Mouse (Mus musculus) adrenal gland, postnatal 10 days (tissue): ENCODE data around the gene Cnpy1. TPM values are rescaled to one million over a fixed set of nuclear protein-coding genes. Genes with fewer than 3 reads are reported as not detected.

Source experiments
- DNase-seq: peaks from one replicate; pipeline ENCODE4 v3.0.0; 2021; ENCODE audit warnings: mixed read lengths
- total RNA-seq, 2 experiments: library from RNA; stranded (reverse); gene quantifications; 2 replicates each; pipeline ENCODE4 v1.2.3; 2021

Gene Cnpy1
- total RNA-seq, 2 experiments from 2014 or later, result 0.09 to 0.15 TPM

DNA sequence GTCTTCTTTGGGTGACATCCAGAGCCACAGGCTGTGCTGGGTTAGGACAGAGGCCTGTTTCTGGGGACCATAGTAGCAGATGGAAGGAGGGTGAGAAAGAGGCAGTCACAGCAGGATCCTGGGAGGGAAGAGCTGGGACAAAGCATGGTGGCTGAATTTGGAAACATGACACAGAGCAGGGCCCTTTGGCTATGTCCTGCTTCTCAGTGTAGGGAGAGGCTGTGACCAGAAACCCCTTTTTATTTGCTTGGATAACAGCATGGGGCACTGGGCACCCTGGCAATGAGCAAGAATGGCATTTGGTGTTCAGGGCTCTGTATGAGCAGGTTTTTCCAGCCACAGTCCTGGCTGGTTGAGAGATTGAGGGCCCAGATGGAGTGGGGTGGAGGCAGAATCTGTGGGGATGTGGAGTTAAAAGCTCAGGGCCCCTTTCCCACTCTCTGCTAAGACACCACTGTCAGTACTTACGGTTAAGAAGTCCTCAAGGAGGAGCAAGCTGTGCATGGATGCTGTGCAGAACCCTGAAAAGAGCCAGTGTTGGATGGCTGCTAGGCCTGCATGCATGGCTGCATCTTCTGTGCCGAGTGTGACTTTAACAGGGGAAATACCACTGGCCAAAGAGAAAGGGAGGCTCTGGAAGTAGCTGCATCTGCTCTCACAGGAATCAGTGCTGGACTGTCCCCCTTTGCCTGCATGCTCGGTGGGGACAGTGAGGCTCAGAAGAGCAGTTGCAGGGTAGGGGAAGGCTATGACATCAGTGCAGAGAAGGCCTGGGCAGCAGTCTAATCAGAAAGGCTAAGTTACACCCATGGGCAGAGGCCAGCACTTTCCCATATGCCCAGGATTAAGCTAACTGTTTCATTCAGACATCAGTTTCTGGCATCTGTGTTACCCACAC lies 54.2 kb downstream of the Cnpy1 start:
- DNase-seq, result no peak

DNA sequence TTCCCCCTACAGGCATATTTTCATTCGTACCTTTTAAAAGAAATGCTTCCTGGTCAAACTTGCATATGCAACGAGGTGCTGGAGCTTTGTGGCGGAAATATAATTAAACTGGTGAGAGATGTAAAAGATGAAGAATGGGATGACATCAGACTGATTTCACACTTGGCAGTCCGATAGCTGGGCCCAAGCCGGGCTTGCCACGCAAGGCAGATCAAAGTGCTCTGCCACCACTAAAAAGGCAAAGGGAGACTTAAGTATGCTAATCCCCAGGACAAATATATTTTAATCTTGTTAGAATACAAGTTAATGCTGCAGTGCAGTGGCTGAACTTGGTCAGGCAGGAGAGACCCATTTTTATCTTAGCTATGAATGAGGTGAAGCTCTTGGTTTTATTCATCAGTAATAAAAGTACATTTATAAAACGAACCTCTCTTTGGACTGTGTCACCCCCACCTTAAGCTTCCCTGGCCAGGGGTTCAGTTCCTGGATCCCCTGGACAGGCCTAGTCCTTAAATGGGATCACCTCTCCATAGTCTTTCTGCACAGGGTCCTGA lies 66.3 kb downstream of the Cnpy1 start:
- no peak for DNase-seq

DNA sequence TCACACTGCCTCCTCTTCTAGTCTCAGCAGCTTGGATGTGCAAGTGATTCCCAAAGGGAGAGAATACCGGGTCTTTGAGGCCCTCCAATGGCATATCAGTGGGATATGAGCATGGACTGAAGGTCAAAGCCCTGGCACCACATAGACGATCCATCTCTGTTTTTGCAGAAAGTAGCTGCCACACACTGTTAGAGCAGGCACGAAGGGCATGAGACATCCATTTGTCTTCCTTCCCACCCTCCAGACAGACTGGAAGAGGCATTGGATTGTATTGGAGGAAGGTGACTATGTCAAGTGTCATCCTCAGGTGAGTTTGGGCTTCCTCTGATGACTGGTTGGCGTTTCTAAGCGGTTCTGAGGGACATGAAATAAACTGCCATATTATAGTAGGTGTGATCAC lies 67.3 kb downstream of the Cnpy1 start:
- no peak for DNase-seq

DNA sequence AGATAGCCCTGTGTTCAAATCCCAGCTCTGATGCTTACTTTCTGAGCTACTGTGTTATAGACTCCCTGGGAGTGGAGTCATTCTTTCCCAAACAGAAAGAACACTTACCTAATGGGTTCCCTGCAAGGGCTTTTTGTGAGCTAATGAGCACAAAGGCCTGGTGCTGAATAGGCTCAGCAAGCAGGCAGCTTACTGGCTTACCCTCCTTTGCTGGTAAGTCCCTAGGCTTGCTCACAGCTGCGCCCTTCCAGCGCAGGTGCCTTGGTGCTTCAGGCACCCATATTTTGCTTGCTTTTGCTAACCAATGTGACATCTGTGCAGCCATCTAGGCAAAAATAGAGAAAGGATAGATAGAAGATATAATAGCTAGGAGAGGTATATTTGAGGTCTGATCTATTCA lies 69.0 kb downstream of the Cnpy1 start:
- DNase-seq, result no peak

DNA sequence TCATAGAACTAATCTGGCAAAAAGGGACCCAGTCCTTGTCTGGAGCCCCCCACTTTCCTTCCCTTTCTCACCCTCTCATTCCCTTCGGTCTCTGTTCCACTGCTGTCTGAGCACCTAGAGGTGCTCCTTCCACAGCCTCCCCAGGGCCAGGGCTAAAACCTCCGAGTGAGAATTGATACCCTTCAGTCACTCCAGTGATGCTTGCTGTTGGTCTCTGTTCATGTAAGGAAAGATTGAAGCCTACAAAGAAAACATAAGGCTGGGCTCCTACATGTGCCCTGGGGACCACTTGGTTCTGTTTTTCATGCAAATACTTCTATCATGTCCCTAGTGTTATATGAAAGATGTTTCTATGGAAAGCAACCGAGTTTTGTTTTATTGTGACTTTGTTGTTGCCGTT lies 69.6 kb downstream of the Cnpy1 start:
- no peak for DNase-seq

DNA sequence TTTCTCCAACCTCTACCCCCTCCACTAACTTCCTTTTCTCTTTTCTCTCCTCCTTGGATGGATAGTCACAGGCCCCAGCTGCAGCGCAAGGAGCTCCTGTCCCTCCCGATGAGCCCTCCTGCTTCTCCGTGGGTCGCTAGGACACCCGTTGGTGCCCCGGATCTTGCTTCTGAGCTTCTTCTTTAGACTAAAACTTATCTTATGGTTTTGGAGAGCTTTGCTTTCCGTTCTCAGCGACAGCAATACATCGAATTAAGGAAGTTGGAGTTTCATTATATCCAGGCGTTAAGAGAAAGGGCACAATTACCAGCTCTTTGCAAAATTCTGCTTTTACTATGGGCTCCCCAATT lies 70.1 kb downstream of the Cnpy1 start:
- DNase-seq, result no peak

DNA sequence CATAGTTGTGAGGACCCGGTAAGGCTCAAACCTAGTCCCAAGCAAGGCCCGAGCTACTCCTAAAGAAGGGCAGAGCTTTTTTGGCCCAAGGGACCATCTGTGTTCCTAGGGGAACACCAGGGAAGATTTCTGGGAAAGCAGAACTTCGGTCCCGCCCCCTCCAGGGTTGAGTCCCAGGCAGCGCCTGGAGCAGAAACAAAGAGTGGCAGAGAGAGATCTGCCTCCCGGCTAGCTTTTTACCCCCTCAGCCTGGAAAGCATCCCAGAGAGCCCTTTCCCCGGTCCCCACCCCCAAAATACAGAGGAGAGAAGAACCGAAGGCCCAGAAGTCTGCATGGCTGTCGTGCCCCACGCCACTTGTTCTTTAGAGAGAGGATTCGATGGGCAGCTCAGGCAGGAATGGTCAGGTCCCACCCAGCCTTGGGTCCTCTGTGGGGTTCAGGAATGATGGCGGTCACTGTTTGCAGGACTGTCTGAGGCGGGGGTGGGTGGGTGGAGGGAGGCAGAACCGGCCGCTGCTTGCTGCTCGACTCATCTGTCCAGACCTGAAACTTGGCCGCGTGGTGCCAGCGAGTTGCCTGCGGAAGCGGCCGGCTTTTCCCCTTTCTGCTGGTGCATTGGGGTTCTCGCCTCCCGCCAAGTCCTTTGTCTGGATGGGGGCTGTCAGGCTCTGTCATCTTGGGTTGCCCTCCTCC lies 70.6 kb downstream of the Cnpy1 start:
- DNase-seq, result no peak

DNA sequence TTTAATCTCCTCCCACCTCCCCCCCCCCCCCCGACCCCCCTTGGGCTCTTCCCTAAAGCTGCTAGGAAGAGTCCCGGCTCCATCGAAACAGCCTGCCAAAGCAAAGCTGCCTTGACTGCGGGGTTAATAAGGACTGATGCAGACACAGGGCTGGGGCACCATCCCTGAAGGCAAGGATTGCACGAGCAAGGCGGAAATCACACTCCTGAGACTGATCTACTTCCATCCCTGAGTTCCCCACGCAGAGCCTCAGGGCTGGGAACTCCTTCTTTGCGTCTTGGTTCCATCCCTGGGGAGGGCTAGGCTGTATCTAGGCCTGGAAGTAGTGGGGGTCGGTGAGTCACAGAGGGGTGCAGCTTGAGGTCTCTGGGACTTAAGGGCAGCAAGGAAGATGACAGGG lies 71.5 kb downstream of the Cnpy1 start:
- no peak for DNase-seq

DNA sequence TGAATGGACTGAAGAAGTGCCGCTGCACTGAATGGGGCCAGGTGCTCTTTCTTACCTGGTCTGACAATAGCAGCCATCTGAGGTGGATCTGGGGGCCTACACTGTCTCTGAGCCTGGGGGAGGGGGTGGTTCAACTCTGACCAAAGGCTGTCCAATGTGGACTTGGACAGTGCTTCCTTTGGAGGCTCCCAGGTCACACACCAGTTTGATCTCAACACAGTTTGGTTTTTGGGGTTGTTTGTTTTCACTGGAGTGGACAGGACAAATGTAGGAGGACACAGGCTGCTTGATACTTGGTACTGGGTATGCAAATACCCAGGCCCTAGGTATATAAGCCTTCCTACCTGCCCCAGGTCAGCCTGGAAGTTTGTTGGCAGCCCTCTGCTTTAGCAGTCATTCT lies 71.9 kb downstream of the Cnpy1 start:
- no peak for DNase-seq

DNA sequence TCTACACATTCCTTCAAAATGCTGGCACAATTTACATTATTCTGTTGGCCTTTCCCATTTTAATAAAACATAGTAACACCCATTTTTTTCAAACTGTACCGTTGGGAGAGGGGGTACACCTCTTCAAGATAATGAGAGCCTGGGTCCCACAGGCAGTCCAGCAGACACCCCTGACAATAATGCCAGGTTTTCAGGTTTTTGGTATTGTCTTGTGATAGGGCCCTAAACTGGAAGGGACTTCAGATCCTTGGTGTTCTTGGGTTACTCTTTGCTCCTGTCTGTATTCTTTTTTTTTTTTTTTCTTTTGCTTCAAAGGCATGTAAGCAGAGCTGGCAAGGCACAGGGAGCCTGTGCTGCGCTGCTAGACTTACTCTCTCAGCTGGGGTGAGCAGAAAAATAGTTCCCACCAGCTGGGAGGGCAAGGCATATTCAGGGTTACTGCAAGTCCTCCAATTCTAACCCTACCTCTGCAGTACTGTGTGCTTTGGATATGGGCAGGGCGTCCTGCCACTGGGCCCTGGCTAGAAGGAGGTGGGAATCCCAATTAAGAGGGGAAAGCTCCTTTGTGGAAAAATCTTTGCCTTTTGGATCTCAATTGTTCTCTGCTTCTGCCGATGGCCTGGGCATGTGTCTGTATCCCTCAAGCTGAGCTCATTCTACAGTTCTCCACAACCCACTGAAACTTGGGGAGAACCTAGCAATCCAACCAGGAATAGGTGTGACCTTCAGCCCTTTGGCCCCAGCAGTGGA lies 72.5 kb downstream of the Cnpy1 start:
- no peak for DNase-seq

DNA sequence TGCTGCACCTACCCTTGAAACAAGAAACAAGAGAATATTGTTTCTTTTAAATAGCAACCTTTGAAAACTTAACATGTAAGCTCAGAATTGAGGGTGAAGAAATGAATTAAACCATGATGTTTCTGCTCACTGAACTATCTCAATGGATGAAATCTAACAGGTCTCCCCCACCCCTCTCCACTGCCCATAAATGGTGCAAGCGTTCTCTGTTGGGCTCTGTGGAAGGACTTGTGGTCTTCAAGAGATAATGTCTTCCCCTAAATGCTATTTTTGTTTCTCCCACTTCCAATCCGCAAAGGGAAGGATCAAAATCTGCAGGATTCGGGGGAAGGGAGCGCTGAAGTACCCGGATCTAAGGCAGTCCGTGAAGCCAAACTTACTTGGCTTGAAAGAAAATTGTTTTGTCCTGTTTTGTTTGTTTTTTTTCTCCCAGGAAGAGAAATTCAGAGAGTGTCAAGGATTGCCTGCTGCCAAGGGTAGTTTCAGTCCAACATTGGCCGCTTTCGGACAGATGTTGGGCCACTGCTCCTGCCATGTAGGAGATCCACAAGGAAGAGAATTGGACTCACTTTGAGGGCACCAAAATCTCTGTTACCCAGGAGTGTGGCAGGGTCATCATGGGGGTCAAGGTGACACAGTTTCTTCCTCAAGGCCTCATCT lies 73.2 kb downstream of the Cnpy1 start:
- DNase-seq, result no peak

DNA sequence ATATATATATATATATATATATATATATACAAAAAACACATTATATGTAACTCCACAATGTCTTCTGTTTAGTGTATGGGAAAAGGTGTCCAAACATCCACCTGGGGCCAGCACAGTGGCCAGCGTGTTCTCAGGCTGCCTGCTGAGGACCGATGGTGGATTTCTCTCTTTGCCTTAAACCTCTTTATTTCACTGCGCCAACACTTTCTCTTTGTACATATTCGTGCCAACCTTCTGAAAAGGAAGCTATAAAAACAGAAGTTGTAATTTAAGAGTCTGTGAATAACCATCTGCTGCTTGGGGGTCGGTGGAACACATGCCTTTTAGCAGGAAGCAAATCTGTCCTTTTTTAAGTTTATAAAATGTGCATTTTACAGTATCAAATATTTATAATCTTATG lies 73.9 kb downstream of the Cnpy1 start:
- DNase-seq, result no peak

DNA sequence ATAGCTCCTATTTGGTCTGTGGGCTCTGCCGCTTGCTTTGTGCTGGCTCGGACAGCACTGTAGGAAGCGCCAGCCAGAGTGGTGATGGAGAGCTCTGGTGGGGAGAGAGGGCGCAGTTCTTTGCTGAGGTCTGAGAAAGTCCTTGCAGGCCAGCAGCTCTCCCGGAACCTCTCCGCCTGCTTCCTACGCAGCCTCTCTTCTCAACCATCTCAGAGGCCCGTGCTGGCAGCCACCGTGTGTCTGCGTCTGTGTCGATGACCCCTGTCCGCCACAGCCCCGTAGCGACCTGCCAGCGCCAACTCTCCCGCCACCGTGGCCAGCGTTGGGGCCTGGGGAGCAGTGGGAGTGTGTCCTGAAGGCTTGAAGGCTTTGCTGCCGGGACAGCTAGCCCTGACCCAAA lies 74.7 kb downstream of the Cnpy1 start:
- no peak for DNase-seq

DNA sequence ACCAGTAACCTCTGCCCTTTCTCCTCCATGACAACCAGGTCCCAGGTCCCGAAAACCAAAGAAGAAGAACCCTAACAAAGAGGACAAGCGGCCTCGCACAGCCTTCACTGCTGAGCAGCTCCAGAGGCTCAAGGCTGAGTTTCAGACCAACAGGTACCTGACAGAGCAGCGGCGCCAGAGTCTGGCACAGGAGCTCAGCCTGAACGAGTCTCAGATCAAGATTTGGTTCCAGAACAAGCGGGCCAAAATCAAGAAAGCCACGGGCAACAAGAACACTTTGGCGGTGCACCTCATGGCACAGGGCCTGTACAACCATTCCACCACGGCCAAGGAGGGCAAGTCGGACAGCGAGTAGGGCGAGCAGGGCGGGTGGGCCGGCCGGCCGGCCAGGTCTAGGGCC lies 75.5 kb downstream of the Cnpy1 start:
- no peak for DNase-seq

DNA sequence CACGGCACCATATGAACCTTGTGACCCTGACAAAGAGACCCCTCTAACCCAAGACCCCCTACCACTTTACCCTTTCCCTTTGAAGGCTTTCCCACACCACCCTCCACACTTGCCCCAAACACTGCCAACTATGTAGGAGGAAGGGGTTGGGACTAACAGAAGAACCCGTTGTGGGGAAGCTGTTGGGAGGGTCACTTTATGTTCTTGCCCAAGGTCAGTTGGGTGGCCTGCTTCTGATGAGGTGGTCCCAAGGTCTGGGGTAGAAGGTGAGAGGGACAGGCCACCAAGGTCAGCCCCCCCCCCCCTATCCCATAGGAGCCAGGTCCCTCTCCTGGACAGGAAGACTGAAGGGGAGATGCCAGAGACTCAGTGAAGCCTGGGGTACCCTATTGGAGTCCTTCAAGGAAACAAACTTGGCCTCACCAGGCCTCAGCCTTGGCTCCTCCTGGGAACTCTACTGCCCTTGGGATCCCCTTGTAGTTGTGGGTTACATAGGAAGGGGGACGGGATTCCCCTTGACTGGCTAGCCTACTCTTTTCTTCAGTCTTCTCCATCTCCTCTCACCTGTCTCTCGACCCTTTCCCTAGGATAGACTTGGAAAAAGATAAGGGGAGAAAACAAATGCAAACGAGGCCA lies 76.3 kb downstream of the Cnpy1 start:
- no peak for DNase-seq

DNA sequence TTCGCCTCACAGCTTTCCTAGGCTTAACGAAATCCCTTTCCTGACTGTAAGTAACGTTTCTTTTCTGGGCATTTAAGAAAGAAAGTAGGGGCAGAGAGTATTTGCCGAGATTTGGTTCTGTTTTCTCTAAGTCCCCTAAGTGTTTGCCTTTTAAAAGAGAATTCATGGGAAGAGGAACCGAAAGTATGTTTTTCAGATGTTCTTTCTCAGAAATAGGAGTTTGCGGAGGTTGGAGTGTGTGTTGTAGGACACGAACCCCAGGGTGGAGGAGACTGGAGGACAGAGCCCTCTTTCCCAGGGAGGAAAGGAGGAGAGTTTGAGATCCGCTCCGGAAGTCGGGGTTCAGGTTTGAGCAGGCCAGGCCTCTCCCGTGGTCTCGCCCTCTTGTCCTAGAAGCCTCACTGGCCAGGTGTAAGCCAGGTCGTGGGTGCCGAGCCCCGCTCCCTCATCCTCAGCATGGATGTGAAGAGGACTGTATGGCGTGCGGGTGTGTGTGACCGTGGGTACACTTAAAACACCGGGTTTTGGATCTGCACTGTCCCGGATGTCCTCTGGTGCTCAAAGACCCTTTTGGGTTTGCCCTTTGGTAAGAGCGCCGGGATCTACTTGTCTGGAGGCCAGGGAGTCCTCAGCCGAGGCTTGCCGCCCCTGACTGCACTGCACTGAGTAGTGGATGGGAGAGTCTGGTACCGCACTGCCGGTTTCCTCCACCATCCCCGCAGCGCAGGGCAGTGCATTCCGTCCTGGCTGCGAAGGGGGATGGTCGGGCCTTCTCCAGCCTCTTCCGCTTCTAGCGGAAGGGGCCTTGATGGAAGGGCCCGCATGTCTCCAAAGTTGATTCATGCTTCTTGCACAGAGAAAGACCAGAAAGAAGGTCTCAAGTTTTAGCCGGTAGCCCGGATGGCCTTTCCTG lies 77.1 kb downstream of the Cnpy1 start:
- DNase-seq, result peak; percentile 7

DNA sequence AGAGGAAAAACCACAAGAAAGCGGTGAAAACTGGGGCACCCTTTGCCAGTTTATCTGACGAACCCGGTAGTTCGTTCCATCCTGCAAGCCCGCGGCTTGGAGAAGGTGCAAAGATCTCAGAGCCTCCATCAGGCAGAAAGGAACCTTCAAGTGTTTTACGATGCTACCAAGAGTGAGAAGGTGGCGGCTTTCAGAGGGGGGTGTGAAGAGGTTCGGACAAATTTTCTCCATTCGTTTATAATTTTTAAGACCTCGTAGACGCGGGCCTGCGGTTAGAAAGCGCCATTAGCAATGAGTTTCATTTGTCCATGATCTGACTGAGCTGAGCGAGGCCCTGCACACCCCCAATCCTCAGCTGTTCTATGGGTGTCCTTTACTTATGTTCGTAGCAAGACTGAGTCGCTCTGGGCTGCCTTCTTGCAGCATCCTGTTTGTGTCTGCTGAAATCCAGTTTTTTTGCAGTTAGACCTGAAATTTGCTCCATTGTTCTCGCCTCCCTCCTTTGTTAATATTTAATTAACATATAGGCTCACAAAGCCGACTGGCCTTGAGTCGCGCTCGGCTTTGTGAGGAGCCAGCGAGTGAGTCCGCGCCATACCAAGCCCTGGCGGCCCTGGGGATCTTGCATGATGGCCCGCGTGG lies 77.9 kb downstream of the Cnpy1 start:
- DNase-seq, result no peak

DNA sequence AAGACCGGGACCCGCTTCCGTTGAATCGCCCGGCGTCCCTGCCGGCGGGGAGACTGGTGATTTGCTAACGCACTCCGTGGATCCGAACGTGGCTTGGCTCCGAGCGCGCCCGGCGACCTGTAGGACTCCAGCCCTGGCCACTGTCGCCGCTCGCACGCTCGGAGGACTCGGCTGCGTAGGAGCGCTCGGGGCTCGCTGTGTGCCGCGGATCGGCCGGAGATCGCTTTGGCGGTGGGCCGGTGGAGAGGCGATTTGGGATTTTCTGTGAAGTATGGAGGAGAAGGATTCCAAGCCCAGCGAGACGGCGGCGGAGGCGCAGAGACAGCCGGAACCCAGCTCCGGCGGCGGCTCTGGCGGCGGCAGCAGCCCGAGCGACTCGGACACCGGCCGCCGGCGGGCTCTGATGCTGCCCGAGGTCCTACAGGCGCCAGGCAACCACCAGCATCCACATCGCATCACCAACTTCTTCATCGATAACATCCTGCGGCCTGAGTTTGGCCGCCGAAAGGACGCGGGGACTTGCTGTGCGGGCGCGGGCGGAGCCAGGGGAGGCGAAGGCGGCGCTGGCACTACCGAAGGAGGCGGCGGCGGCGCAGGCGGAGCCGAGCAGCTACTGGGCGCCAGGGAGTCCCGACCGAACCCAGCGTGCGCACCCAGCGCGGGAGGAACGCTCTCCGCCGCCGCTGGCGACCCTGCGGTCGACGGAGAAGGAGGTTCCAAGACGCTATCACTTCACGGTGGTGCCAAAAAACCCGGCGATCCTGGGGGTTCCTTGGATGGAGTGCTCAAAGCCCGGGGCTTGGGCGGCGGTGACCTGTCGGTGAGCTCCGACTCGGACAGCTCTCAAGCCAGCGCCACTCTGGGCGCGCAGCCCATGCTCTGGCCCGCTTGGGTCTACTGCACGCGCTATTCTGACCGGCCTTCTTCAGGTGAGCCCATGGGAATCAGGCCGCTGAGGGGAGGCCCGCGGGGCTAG lies 79.1 kb downstream of the Cnpy1 start:
- peak; percentile 56 for DNase-seq
